Mouse (Mus musculus): ENCODE measurements around the gene Kcnh6. TPM values are rescaled to one million over a fixed set of nuclear protein-coding genes. Genes with fewer than 3 reads are reported as not detected.

Kcnh6 gene
- 1 to 10 TPM; 1.1 to 1.4 TPM for total RNA-seq (2021)
- long read RNA-seq, experiment 1, partial matches to known transcripts, result 0 of 2 reads
- long read RNA-seq, experiment 1, other reads (novel, unspliced or antisense), result 2 of 2 reads
- long read RNA-seq, experiment 2, partial matches to known transcripts, result 0 of 2 reads
- long read RNA-seq, experiment 2, other reads (novel, unspliced or antisense), result 2 of 2 reads

DNA sequence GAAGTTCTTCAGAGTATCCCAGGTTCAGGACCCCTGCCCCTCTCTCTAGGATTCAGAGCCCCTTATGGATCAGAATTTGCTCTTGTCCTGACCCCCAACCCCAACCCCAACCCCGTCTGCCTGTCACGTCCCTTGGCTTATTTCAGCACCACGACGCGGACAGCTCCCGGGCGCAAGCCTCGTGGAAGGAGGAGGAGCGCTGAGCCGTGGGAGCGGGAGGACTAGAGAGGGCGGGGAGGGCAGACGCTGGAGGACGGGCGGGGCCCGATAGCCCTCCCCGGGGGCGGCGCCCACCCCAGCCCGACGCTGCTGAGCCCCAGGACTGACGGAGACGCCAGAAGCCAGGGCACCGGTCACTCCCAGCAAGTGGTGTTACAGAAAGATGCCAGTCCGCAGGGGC is at the start of gene Kcnh6:
Gene Kcnh6 (plus strand): TSS at position 304 of the 400 bp plus-strand sequence.
- H3K4me3 ChIP-seq, result no peak within 1 kb of the TSS; the same call in 1 of the 2 replicates
- no peak for TF ChIP-seq CTCF (conservative IDR thresholded peaks at IDR 0.05)
- no peak for DNase-seq (ENCODE audit: low spot score in 2 of 2)
- H3K27ac ChIP-seq, result no peak within 1 kb of the TSS

- Histone ChIP-seq H3K27ac (no peak overlapping the region), H3K4me3 (no peak overlapping the region)
- TF ChIP-seq CTCF (conservative IDR thresholded peaks at IDR 0.05), result no peak
- DNase-seq (ENCODE audit: low spot score in 2 of 2), result no peak
Observed at GRCm38 (mm10) chr11:105958566-105958965, 49.4 kb upstream of the Kcnh6 start.

DNA sequence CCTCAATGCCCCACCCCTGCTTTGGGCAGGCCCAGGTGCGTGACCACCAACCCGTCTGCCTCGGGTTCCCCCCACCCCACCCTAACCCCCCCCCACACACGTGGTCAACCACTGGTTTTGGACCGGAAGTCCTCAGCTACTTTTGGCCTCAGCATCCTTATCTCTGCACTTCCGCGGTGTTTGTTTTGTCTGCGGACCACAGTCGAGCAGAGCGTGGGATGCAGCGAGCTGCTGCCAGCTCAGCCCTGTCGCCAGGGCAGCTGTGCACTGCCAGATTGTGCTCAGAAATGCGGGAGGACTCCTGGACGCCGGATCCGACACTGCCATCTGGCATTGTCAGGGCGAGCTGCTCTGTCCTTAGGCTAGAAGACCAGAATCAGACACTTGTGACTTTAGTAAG is 48.6 kb upstream of the Kcnh6 start:
- peak; percentile 37 to 41 for DNase-seq (ENCODE audit: low spot score in 2 of 2)
- H3K27ac ChIP-seq, result no peak overlapping the region
- TF ChIP-seq CTCF (conservative IDR thresholded peaks at IDR 0.05), result no peak
- H3K4me3 ChIP-seq, result peak overlapping the region; percentile 22; the same call in 1 of the 2 replicates

DNA sequence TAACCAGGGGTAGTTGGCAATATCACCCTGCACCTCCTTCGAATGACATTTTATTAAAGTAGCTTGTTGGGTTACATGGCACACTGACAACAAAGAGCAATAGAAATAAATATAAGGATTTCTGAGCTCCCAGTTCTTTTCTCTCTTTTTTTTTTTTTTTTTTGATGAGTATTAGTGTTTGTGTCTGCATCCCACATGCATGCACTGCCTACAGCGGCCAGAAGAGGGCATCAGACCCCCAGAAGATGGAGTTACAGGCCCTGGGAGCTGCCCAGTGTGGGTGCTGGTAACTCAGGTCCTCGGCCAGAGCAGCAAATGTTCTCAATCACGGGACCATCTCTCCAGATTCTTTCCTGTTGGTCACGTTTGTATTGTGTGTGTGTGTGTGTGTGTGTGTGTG is 43.2 kb upstream of the Kcnh6 start:
- no peak overlapping the region for H3K4me3 ChIP-seq
- no peak overlapping the region for H3K27ac ChIP-seq
- no peak for DNase-seq (ENCODE audit: low spot score in 2 of 2)
- peak; percentile 50 for TF ChIP-seq CTCF (conservative IDR thresholded peaks at IDR 0.05)

DNA sequence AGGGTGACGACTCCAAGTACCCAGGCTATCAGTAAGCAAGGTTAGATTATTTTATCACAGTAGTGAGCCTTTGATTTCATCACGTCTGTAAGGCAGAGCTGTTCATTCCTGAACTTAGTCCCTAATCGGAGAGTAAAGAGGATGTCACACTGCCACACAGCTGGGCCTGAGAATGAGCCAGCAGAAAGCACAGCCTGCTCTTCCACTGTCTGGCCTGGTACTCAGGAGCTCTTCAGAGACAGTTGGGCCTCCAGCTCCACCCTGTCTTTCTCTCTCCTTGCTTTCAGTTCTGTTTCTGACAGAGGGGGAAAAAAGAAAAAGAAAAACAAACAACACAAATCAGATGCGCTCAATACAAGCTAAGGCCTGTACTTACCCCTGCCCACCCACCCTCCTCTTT is 41.6 kb upstream of the Kcnh6 start:
- no peak for DNase-seq (ENCODE audit: low spot score in 2 of 2)
- no peak overlapping the region for H3K27ac ChIP-seq
- TF ChIP-seq CTCF (conservative IDR thresholded peaks at IDR 0.05), result no peak
- no peak overlapping the region for H3K4me3 ChIP-seq

- TF ChIP-seq CTCF (conservative IDR thresholded peaks at IDR 0.05), result no peak
- DNase-seq (ENCODE audit: low spot score in 2 of 2), result no peak
Observed at GRCm38 (mm10) chr11:105967741-105968574, 40.0 kb upstream of the Kcnh6 start, which contains the start of gene Ace. Gene Ace (plus strand): TSS chr11:105967945.

GRCm38 (mm10) chr11:105968948-105969347 is 39.0 kb upstream of the Kcnh6 start:
- TF ChIP-seq CTCF (conservative IDR thresholded peaks at IDR 0.05), result no peak
- no peak overlapping the region for H3K4me3 ChIP-seq
- no peak for DNase-seq (ENCODE audit: low spot score in 2 of 2)
- H3K27ac ChIP-seq, result no peak overlapping the region

More at GRCm38 (mm10) chr11:105967741-105968574, 40.0 kb upstream of the Kcnh6 start, which contains the start of gene Ace:
- Histone ChIP-seq H3K27ac (no peak within 1 kb of the TSS; the same call in 1 of the 2 replicates), H3K4me3 (peak within 1 kb of the TSS; percentile 62)

- no peak overlapping the region for H3K4me3 ChIP-seq
- H3K27ac ChIP-seq, result no peak overlapping the region
- DNase-seq (ENCODE audit: low spot score in 2 of 2), result no peak
- peak; percentile 72 for TF ChIP-seq CTCF (conservative IDR thresholded peaks at IDR 0.05)
Observed at GRCm38 (mm10) chr11:105969516-105969915, 38.4 kb upstream of the Kcnh6 start.

GRCm38 (mm10) chr11:105974593-105974992 is 33.3 kb upstream of the Kcnh6 start:
- no peak overlapping the region for H3K4me3 ChIP-seq
- TF ChIP-seq CTCF (conservative IDR thresholded peaks at IDR 0.05), result no peak
- H3K27ac ChIP-seq, result no peak overlapping the region
- no peak for DNase-seq (ENCODE audit: low spot score in 2 of 2)

DNA sequence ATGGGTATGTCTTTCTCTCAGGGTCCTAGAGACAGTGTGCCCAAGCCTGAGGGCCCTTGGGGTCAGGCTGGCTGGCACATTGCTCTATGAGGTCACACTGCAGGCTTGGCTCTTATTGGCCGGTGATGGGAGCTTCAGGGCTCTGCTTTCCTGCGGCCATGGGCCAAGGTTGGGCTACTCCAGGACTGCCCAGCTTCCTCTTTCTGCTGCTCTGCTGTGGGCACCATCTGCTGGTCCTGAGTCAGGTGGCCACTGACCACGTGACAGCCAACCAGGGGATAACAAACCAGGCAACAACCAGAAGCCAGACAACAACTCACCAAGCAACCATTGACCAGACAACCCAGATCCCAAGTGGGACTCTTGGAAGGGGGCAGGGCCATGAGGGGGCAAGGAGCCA is 32.9 kb upstream of the Kcnh6 start:
- no peak for DNase-seq (ENCODE audit: low spot score in 2 of 2)
- Histone ChIP-seq H3K4me3 (no peak overlapping the region), H3K27ac (no peak overlapping the region)
- no peak for TF ChIP-seq CTCF (conservative IDR thresholded peaks at IDR 0.05)

DNA sequence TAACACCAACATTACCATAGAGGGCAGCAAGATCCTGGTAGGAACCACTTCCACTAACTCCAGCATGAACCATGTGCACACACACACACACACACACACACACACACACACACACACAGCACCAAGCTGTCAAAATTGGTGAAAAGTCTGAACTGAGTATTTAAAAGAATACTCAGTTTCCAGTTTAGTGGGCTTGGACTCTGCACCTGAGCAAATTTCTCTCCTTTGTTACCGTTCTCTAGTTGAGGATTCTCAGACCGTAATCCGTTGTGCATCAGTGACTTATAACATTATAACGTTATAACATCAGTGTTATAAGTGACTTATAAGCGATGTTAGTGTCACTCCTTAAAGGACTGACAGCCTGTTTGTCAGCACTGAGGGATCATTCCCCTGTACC is 32.3 kb upstream of the Kcnh6 start:
- Histone ChIP-seq H3K4me3 (no peak overlapping the region), H3K27ac (no peak overlapping the region)
- no peak for DNase-seq (ENCODE audit: low spot score in 2 of 2)
- no peak for TF ChIP-seq CTCF (conservative IDR thresholded peaks at IDR 0.05)

GRCm38 (mm10) chr11:105978232-105978631 is 29.7 kb upstream of the Kcnh6 start:
- DNase-seq (ENCODE audit: low spot score in 2 of 2), result no peak
- Histone ChIP-seq H3K27ac (no peak overlapping the region), H3K4me3 (no peak overlapping the region)
- no peak for TF ChIP-seq CTCF (conservative IDR thresholded peaks at IDR 0.05)

DNA sequence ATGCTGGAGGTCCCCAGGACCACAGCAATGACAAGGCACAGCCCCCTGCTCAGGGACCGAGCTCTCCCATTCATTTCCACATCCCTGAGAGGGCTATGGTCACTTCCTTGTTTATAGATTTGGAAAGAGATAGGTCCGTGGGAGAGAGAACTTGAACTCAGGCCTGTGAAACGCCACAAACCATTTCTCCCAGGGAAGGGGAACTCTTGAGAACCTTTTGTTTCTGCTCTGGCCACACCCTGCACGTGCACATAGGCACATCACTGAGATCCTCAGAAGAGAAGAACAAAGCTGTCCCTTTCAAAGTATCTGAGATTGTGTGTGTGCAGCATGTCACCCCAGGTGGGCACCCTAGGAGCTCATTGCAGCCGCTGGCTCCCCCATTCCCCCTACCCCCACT is 29.3 kb upstream of the Kcnh6 start:
- no peak for DNase-seq (ENCODE audit: low spot score in 2 of 2)
- H3K27ac ChIP-seq, result no peak overlapping the region
- no peak overlapping the region for H3K4me3 ChIP-seq
- no peak for TF ChIP-seq CTCF (conservative IDR thresholded peaks at IDR 0.05)

GRCm38 (mm10) chr11:105984452-105984851 is 23.5 kb upstream of the Kcnh6 start:
- no peak overlapping the region for H3K27ac ChIP-seq
- TF ChIP-seq CTCF (conservative IDR thresholded peaks at IDR 0.05), result no peak
- DNase-seq (ENCODE audit: low spot score in 2 of 2), result no peak
- H3K4me3 ChIP-seq, result no peak overlapping the region

Data from layer of hippocampus, adult 2 months (tissue).